Mouse (Mus musculus) embryonic fibroblast, embryonic 13.5 days (primary cell): Measurements from ENCODE around the gene Rims3. TPM values are rescaled to one million over a fixed set of nuclear protein-coding genes. Genes with fewer than 3 reads are reported as not detected.

Experiments
- H3K27ac ChIP-seq: 2 replicates; pipeline ENCODE4 v1.5.1; 2012; ENCODE audit warnings: low read length, control low read depth, inconsistent platforms; ENCODE audit not compliant: insufficient read depth
- H3K4me1 ChIP-seq: 2 replicates; pipeline ENCODE4 v1.6.1; 2011; ENCODE audit warnings: low read length; ENCODE audit not compliant: control insufficient read depth, insufficient read depth
- H3K4me3 ChIP-seq: 2 replicates; pipeline ENCODE4 v1.5.1; 2011; ENCODE audit warnings: mild to moderate bottlenecking, control low read depth, low read length; ENCODE audit not compliant: insufficient read depth
- CTCF ChIP-seq: IDR thresholded peaks from 2 replicates; pipeline ENCODE4 v1.5.1; 2011; ENCODE audit warnings: mild to moderate bottlenecking, control low read depth, low read length, moderate library complexity, borderline replicate concordance; ENCODE audit not compliant: insufficient read depth
- POLR2A ChIP-seq: IDR thresholded peaks from 2 replicates; pipeline ENCODE4 v1.6.1; 2011; ENCODE audit warnings: low read depth, mild to moderate bottlenecking, control low read depth, low read length, moderate library complexity
- polyA plus RNA-seq: library from polyadenylated mRNA; stranded (reverse); fragments of >200 nt; gene quantifications from 2 replicates; pipeline ENCODE4 v1.2.4, GENCODE M21; 2011; ENCODE audit warnings: low read depth; ENCODE audit not compliant: missing spikeins, insufficient read length

Rims3 gene
- polyA plus RNA-seq, 1 experiment: not detected

GRCm38 (mm10) chr4:120875961-120876360 is 21.3 kb downstream of the Rims3 start:
- TF ChIP-seq POLR2A (no peak), CTCF (no peak)
- H3K4me1 ChIP-seq: no peaks in the 10 kb centered on the region

GRCm38 (mm10) chr4:120878728-120879127 is 24.1 kb downstream of the Rims3 start:
- TF ChIP-seq POLR2A (no peak), CTCF (no peak)
- Histone ChIP-seq H3K4me3 (no peak overlapping the region), H3K4me1 (no peaks in the 10 kb centered on the region), H3K27ac (no peak overlapping the region)

More at GRCm38 (mm10) chr4:120875961-120876360, 21.3 kb downstream of the Rims3 start:
- Histone ChIP-seq H3K4me3 (no peak overlapping the region), H3K27ac (no peak overlapping the region)

GRCm38 (mm10) chr4:120879386-120879785 is 24.8 kb downstream of the Rims3 start:
- Histone ChIP-seq H3K27ac (no peak overlapping the region), H3K4me3 (no peak overlapping the region), H3K4me1 (no peaks in the 10 kb centered on the region)
- no peak for TF ChIP-seq CTCF
- TF ChIP-seq POLR2A: no peak

GRCm38 (mm10) chr4:120880731-120881432 is 26.3 kb downstream of the Rims3 start:
- no peak for TF ChIP-seq POLR2A
- TF ChIP-seq CTCF: no peak
- Histone ChIP-seq H3K27ac (no peak overlapping the region), H3K4me1 (no peaks in the 10 kb centered on the region), H3K4me3 (no peak overlapping the region)

- no peaks in the 10 kb centered on the region for H3K4me1 ChIP-seq
- H3K4me3 ChIP-seq: no peak overlapping the region
- TF ChIP-seq CTCF (no peak), POLR2A (no peak)
- H3K27ac ChIP-seq: no peak overlapping the region
These were observed 27.5 kb downstream of the Rims3 start for GRCm38 (mm10) chr4:120882002-120882625.

- Histone ChIP-seq H3K27ac (no peak overlapping the region), H3K4me1 (no peaks in the 10 kb centered on the region), H3K4me3 (no peak overlapping the region)
- TF ChIP-seq POLR2A (no peak), CTCF (no peak)
These were observed 30.8 kb downstream of the Rims3 start for GRCm38 (mm10) chr4:120885208-120886120.

GRCm38 (mm10) chr4:120886131-120886530 is 31.5 kb downstream of the Rims3 start:
- no peak overlapping the region for H3K27ac ChIP-seq
- TF ChIP-seq CTCF: no peak
- no peak for TF ChIP-seq POLR2A
- no peak overlapping the region for H3K4me3 ChIP-seq
- no peaks in the 10 kb centered on the region for H3K4me1 ChIP-seq

GRCm38 (mm10) chr4:120886811-120887210 is 32.2 kb downstream of the Rims3 start:
- H3K4me3 ChIP-seq: no peak overlapping the region
- H3K4me1 ChIP-seq: no peaks in the 10 kb centered on the region

GRCm38 (mm10) chr4:120887381-120888112 is 32.9 kb downstream of the Rims3 start:
- TF ChIP-seq CTCF (no peak), POLR2A (no peak)
- no peaks in the 10 kb centered on the region for H3K4me1 ChIP-seq

More at GRCm38 (mm10) chr4:120886811-120887210, 32.2 kb downstream of the Rims3 start:
- no peak for TF ChIP-seq POLR2A
- TF ChIP-seq CTCF: no peak
- H3K27ac ChIP-seq: no peak overlapping the region

GRCm38 (mm10) chr4:120888884-120889283 is 34.3 kb downstream of the Rims3 start:
- no peaks in the 10 kb centered on the region for H3K4me1 ChIP-seq

More at GRCm38 (mm10) chr4:120887381-120888112, 32.9 kb downstream of the Rims3 start:
- H3K4me3 ChIP-seq: no peak overlapping the region
- H3K27ac ChIP-seq: no peak overlapping the region

More at GRCm38 (mm10) chr4:120888884-120889283, 34.3 kb downstream of the Rims3 start:
- H3K27ac ChIP-seq: no peak overlapping the region
- no peak for TF ChIP-seq CTCF
- TF ChIP-seq POLR2A: no peak
- H3K4me3 ChIP-seq: no peak overlapping the region
